Mouse (Mus musculus): Measurements from ENCODE around the gene Nsf. TPM values are rescaled to one million over a fixed set of nuclear protein-coding genes. Genes with fewer than 3 reads are reported as not detected.

Nsf gene
- polyA plus RNA-seq, 1 experiment from 2014 or later, result 128 TPM

DNA sequence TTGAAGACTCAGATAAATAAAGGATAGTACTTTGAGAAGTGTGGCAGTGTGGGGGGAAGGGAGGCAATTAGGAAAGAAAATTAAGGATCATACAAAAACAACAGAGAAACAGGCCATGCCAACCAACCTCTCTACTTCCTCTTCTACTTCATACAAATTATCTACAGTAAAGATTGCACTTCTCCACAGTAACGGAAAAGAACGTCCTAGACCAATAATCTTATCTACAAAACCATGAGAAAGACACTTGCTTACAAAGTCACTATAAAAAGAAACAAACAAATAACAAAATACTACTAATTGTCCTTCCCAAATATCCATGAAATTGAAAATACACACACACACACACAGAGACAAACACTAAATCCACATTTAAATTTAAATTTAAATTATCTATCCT, 29.9 kb downstream of the Nsf start:
- no peak for ATAC-seq
- no peaks in the 10 kb centered on the region for H3K27me3 ChIP-seq (replicated peaks; ENCODE audit: control insufficient read depth, insufficient read depth, low read length)
- H3K9ac ChIP-seq (replicated peaks; ENCODE audit: low read depth, low read length), result no peak overlapping the region
- no peak overlapping the region for H3K4me3 ChIP-seq (replicated peaks; ENCODE audit: low read length)
- WGBS, result 98% methylated on average over 2 of the region's 2 CpGs
- no peaks in the 10 kb centered on the region for H3K4me1 ChIP-seq (replicated peaks; ENCODE audit: control insufficient read depth, insufficient read depth, low read length)
- H3K36me3 ChIP-seq (ENCODE audit: control insufficient read depth, insufficient read depth), result peaks cover 4% of the 10 kb centered on the region; the same call in 1 of the 2 replicates
- H3K9me3 ChIP-seq (ENCODE audit: control insufficient read depth, low read length), result no peaks in the 10 kb centered on the region
- no peak overlapping the region for H3K4me2 ChIP-seq (ENCODE audit: low read length)
- no peak overlapping the region for H3K27ac ChIP-seq (ENCODE audit: low read length)

DNA sequence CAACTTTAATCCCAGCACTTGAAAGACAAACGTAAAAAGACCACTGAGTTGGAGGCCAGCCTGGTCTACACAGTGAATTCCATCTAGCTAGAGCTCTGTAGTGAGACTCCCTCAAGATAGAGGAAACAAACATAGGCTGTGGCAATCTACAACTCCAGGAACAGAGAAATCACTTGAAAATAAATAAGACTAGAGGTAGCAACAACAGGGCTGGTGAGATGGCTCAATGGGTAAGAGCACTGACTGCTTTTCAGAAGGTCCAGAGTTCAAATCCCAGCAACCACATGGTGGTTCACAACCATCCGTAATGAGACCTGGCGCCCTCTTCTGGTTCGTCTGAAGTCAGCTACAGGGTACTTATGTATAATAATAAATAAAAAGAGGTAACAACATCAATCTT, 30.6 kb downstream of the Nsf start:
- WGBS, result 77% methylated on average over 4 of the region's 4 CpGs
- H3K4me2 ChIP-seq (ENCODE audit: low read length), result no peak overlapping the region
- H3K27ac ChIP-seq (ENCODE audit: low read length), result no peak overlapping the region
- no peaks in the 10 kb centered on the region; the same call in 1 of the 2 replicates for H3K36me3 ChIP-seq (ENCODE audit: control insufficient read depth, insufficient read depth)
- no peaks in the 10 kb centered on the region for H3K27me3 ChIP-seq (replicated peaks; ENCODE audit: control insufficient read depth, insufficient read depth, low read length)
- H3K4me1 ChIP-seq (replicated peaks; ENCODE audit: control insufficient read depth, insufficient read depth, low read length), result no peaks in the 10 kb centered on the region
- no peak overlapping the region for H3K9ac ChIP-seq (replicated peaks; ENCODE audit: low read depth, low read length)
- H3K9me3 ChIP-seq (ENCODE audit: control insufficient read depth, low read length), result no peaks in the 10 kb centered on the region
- ATAC-seq, result no peak
- no peak overlapping the region for H3K4me3 ChIP-seq (replicated peaks; ENCODE audit: low read length)

DNA sequence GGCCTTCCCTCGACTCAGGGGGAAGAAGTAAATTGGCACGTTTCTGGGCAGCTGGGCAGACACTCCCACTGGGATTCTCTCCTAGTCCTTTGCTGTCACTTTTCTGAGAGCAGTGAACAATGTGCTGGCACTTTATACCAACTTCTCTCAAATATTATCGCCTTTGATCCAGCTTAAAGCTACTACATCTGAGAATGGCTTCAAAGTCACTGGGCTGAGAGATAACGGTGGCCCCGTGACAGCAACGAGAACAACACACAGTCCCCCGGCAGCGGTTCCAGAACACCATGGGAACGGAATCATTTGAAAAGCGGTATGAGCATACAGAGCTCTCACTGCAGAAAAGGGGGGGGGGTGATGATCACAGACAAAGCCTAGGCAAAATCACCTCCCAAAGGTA, 31.0 kb downstream of the Nsf start:
- WGBS, result 68% methylated on average over 10 of the region's 10 CpGs

DNA sequence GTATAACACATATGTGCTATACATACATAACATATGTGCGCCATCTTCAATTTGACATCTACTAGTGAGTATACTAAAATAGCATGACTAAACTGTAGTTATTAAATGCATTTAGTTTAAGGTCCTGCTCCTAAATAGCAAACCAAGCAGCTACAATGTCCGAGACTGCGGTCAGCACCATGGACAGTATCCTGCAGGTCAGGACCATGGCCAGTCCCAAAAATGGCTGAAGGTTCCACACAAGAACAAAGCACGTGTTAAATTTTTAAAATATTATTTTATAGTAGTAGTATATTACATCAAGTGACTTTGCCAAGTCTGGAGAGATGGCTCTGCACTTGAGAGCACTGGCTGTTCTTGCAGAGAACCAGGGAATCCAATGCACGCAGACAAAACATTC, 33.2 kb downstream of the Nsf start:
- Histone ChIP-seq H3K36me3 (ENCODE audit: control insufficient read depth, insufficient read depth) (no peaks in the 10 kb centered on the region; the same call in 1 of the 2 replicates), H3K9ac (replicated peaks; ENCODE audit: low read depth, low read length) (no peak overlapping the region), H3K4me1 (replicated peaks; ENCODE audit: control insufficient read depth, insufficient read depth, low read length) (no peaks in the 10 kb centered on the region), H3K4me3 (replicated peaks; ENCODE audit: low read length) (no peak overlapping the region), H3K27ac (ENCODE audit: low read length) (no peak overlapping the region), H3K27me3 (replicated peaks; ENCODE audit: control insufficient read depth, insufficient read depth, low read length) (no peaks in the 10 kb centered on the region), H3K9me3 (ENCODE audit: control insufficient read depth, low read length) (no peaks in the 10 kb centered on the region), H3K4me2 (ENCODE audit: low read length) (no peak overlapping the region)
- WGBS, result 73% methylated on average over 5 of the region's 5 CpGs
- ATAC-seq, result no peak

More for the DNA sequence above, 31.0 kb downstream of the Nsf start:
- ATAC-seq, result no peak
- Histone ChIP-seq H3K27me3 (replicated peaks; ENCODE audit: control insufficient read depth, insufficient read depth, low read length) (no peaks in the 10 kb centered on the region), H3K4me1 (replicated peaks; ENCODE audit: control insufficient read depth, insufficient read depth, low read length) (no peaks in the 10 kb centered on the region), H3K9ac (replicated peaks; ENCODE audit: low read depth, low read length) (no peak overlapping the region), H3K27ac (ENCODE audit: low read length) (no peak overlapping the region), H3K36me3 (ENCODE audit: control insufficient read depth, insufficient read depth) (no peaks in the 10 kb centered on the region; the same call in 1 of the 2 replicates), H3K9me3 (ENCODE audit: control insufficient read depth, low read length) (no peaks in the 10 kb centered on the region), H3K4me3 (replicated peaks; ENCODE audit: low read length) (no peak overlapping the region), H3K4me2 (ENCODE audit: low read length) (no peak overlapping the region)

DNA sequence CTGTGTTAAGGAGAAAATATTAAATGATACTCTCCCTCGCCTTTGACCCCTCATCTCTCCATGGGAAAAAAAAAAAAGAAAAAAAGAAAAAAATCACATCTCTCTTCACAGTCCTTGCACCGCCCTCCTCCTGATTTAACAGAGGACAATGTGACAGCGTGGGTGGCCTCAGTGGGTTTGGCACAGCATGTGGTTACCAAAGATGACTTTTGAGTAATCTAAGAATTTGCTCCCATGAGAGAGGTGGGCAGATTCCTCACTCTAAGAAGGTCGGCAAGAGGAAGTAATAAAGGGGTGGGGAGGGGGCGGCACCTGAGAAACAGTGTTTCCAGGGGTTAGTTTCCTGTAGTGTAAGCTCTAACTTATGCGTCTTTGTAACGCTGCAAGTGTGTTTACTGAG, 37.0 kb downstream of the Nsf start:
- WGBS, result 85% methylated on average over 7 of the region's 7 CpGs

DNA sequence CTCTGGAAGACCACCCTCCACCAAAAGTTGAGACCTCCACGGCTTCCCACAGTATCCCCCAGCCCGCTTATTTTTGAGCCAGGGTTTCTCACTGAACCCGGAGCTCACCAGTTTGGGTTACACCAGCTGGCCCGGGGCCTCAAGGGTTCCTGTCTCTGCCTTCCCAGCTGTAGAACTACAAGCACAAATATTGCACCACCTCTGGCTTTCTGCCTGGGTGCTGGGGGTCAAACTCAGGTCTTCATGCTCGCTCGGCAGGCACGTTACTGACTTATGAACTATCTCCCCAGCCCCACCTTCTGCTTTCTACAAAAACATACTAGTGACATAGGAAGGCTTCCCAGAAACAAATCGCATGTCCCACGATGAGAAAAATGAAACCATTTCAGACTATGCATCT, 38.2 kb downstream of the Nsf start:
- no peak overlapping the region for H3K27ac ChIP-seq (ENCODE audit: low read length)
- peaks cover 7% of the 10 kb centered on the region for H3K36me3 ChIP-seq (ENCODE audit: control insufficient read depth, insufficient read depth)
- H3K9me3 ChIP-seq (ENCODE audit: control insufficient read depth, low read length), result no peaks in the 10 kb centered on the region
- H3K9ac ChIP-seq (replicated peaks; ENCODE audit: low read depth, low read length), result no peak overlapping the region
- no peaks in the 10 kb centered on the region for H3K27me3 ChIP-seq (replicated peaks; ENCODE audit: control insufficient read depth, insufficient read depth, low read length)
- no peaks in the 10 kb centered on the region for H3K4me1 ChIP-seq (replicated peaks; ENCODE audit: control insufficient read depth, insufficient read depth, low read length)
- ATAC-seq, result no peak
- no peak overlapping the region for H3K4me2 ChIP-seq (ENCODE audit: low read length)
- WGBS, result 94% methylated on average over 9 of the region's 9 CpGs
- no peak overlapping the region for H3K4me3 ChIP-seq (replicated peaks; ENCODE audit: low read length)

More for the DNA sequence above, 37.0 kb downstream of the Nsf start:
- peaks cover 7% of the 10 kb centered on the region for H3K36me3 ChIP-seq (ENCODE audit: control insufficient read depth, insufficient read depth)
- no peak overlapping the region for H3K4me3 ChIP-seq (replicated peaks; ENCODE audit: low read length)
- H3K27me3 ChIP-seq (replicated peaks; ENCODE audit: control insufficient read depth, insufficient read depth, low read length), result no peaks in the 10 kb centered on the region
- H3K9ac ChIP-seq (replicated peaks; ENCODE audit: low read depth, low read length), result no peak overlapping the region
- H3K9me3 ChIP-seq (ENCODE audit: control insufficient read depth, low read length), result no peaks in the 10 kb centered on the region
- ATAC-seq, result no peak
- no peaks in the 10 kb centered on the region for H3K4me1 ChIP-seq (replicated peaks; ENCODE audit: control insufficient read depth, insufficient read depth, low read length)
- no peak overlapping the region for H3K4me2 ChIP-seq (ENCODE audit: low read length)
- no peak overlapping the region for H3K27ac ChIP-seq (ENCODE audit: low read length)

DNA sequence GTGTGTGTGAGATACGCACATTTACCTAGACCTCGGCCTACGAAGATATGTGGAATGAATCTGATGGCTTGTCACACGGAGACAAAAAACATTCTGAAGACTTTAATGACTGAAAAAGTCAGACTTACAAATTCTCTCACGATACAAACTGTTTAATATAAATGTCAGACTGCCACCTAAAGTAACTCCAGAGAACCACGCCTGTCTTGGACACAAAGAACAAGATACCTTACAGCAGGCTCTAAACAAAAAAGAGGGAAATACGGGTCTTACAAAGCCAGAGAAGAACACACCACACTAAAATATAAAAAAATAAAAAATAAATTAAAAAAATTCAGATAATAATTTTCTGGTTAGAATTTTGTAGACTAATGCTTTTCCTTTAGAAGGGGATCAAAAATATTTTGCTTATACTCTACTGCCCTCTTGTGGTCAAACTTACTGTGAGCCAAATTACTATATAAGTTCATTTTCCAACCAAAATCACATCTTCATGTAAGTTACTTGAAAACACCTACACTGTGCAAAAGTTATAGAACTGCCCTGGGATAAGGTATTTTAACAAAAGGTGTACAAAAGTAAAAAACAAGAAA, 42.8 kb downstream of the Nsf start:
- Histone ChIP-seq H3K4me2 (ENCODE audit: low read length) (no peak overlapping the region), H3K36me3 (ENCODE audit: control insufficient read depth, insufficient read depth) (peaks cover 7% of the 10 kb centered on the region), H3K27ac (ENCODE audit: low read length) (no peak overlapping the region), H3K27me3 (replicated peaks; ENCODE audit: control insufficient read depth, insufficient read depth, low read length) (no peaks in the 10 kb centered on the region), H3K4me3 (replicated peaks; ENCODE audit: low read length) (no peak overlapping the region), H3K4me1 (replicated peaks; ENCODE audit: control insufficient read depth, insufficient read depth, low read length) (no peaks in the 10 kb centered on the region), H3K9me3 (ENCODE audit: control insufficient read depth, low read length) (no peaks in the 10 kb centered on the region), H3K9ac (replicated peaks; ENCODE audit: low read depth, low read length) (no peak overlapping the region)
- WGBS, result 61% methylated on average over 7 of the region's 7 CpGs
- ATAC-seq, result no peak; the same call in 1 of the 2 replicates

DNA sequence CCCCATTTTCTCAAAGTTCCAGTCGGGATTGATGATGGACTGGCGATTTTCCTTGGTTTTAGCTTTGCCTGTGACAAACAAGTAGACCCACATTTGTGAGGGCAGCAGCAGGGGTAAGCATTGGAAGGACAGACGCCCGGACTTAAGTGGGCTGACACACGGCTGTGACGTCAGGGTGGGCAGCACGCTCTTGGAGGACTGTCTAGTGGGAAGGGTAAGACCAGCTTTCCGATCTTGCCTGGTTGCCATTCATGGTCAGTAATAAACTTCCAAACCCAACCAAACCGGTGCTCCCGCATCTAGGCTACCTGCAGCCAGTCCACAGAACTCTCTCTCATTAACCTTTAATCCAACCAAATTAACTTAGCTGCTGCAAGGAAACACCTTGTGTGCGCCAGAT, 43.3 kb downstream of the Nsf start:
- no peaks in the 10 kb centered on the region for H3K9me3 ChIP-seq (ENCODE audit: control insufficient read depth, low read length)
- H3K4me2 ChIP-seq (ENCODE audit: low read length), result no peak overlapping the region
- 92% methylated on average over 11 of the region's 11 CpGs for WGBS
- no peak for ATAC-seq
- no peak overlapping the region for H3K4me3 ChIP-seq (replicated peaks; ENCODE audit: low read length)
- peaks cover 7% of the 10 kb centered on the region for H3K36me3 ChIP-seq (ENCODE audit: control insufficient read depth, insufficient read depth)
- H3K9ac ChIP-seq (replicated peaks; ENCODE audit: low read depth, low read length), result no peak overlapping the region
- no peak overlapping the region for H3K27ac ChIP-seq (ENCODE audit: low read length)
- H3K4me1 ChIP-seq (replicated peaks; ENCODE audit: control insufficient read depth, insufficient read depth, low read length), result no peaks in the 10 kb centered on the region
- H3K27me3 ChIP-seq (replicated peaks; ENCODE audit: control insufficient read depth, insufficient read depth, low read length), result no peaks in the 10 kb centered on the region

DNA sequence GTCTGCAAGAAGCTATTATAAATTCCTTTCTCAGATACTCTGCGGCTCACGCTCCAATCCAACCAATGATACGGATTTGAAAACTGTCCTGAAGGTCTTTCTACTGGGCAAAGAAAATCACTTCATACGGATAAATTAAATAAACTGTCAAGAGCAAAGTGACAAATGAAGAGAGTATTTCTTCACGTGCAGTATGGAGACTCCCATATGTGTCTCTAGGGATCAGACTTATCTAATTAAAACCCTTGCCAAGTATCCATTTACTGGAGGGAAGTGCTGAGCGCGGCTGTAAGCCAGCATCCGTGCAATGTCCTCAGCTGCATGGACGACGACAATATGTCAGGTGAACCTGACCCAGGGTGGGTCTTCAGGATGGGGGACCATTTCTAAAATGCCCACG, 44.0 kb downstream of the Nsf start:
- Histone ChIP-seq H3K9ac (replicated peaks; ENCODE audit: low read depth, low read length) (no peak overlapping the region), H3K9me3 (ENCODE audit: control insufficient read depth, low read length) (no peaks in the 10 kb centered on the region), H3K4me3 (replicated peaks; ENCODE audit: low read length) (no peak overlapping the region), H3K4me1 (replicated peaks; ENCODE audit: control insufficient read depth, insufficient read depth, low read length) (no peaks in the 10 kb centered on the region), H3K27ac (ENCODE audit: low read length) (no peak overlapping the region), H3K36me3 (ENCODE audit: control insufficient read depth, insufficient read depth) (peaks cover 7% of the 10 kb centered on the region; the same call in 1 of the 2 replicates), H3K27me3 (replicated peaks; ENCODE audit: control insufficient read depth, insufficient read depth, low read length) (no peaks in the 10 kb centered on the region), H3K4me2 (ENCODE audit: low read length) (no peak overlapping the region)
- WGBS, result 84% methylated on average over 11 of the region's 11 CpGs
- ATAC-seq, result no peak

DNA sequence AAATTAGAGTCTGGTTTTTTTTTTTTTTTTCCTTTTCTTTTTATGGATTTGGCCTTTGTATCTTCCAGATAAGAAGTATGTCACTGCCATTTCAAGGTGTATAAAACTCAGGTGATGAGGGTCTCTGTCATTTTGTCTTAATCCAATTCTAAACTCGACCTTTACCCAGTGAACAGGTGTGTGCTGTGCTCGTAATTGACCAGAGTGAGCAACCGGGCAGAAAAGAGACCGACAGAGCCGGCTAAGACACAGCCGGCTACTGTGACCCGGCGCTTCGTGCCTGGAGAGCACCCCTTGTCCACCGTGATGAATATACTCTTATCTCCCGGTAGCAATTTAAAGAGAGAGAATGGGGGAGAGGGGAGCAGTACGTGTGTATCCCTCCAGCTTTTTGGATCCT, 44.5 kb downstream of the Nsf start:
- Histone ChIP-seq H3K27ac (ENCODE audit: low read length) (no peak overlapping the region), H3K4me1 (replicated peaks; ENCODE audit: control insufficient read depth, insufficient read depth, low read length) (no peaks in the 10 kb centered on the region), H3K4me2 (ENCODE audit: low read length) (no peak overlapping the region), H3K36me3 (ENCODE audit: control insufficient read depth, insufficient read depth) (peaks cover 7% of the 10 kb centered on the region; the same call in 1 of the 2 replicates), H3K9ac (replicated peaks; ENCODE audit: low read depth, low read length) (no peak overlapping the region), H3K4me3 (replicated peaks; ENCODE audit: low read length) (no peak overlapping the region), H3K9me3 (ENCODE audit: control insufficient read depth, low read length) (no peaks in the 10 kb centered on the region), H3K27me3 (replicated peaks; ENCODE audit: control insufficient read depth, insufficient read depth, low read length) (no peaks in the 10 kb centered on the region)
- no peak for ATAC-seq
- 86% methylated on average over 12 of the region's 12 CpGs for WGBS

All from forebrain, embryonic 16.5 days (tissue).